Mouse (Mus musculus) CD4-positive, CD25-positive, alpha-beta regulatory T cell, adult 4 months (primary cell): ENCODE measurements around the gene Sel1l2. TPM values are rescaled to one million over a fixed set of nuclear protein-coding genes. Genes with fewer than 3 reads are reported as not detected.
"Not testable (repeated sequence)": the region's sequence is repeated elsewhere in the genome, so short reads cannot be mapped to it uniquely, and the experiment has no call there.

ENCODE experiments used
- ATAC-seq: one replicate; pipeline ENCODE4 v1.8.0; 2017
- polyA plus RNA-seq, 2 experiments: library from polyadenylated mRNA; unstranded; fragments of 100-300 nt; shearing (Covaris generic); gene quantifications; one replicate each; pipeline ENCODE4 v1.2.1; 2017

Gene Sel1l2
- polyA plus RNA-seq, 2 experiments from 2014 or later: not detected

GRCm38 (mm10) chr2:140203756-140204155 lies 185.8 kb downstream of the Sel1l2 start:
- ATAC-seq: no peak

- ATAC-seq: no peak
Observed at GRCm38 (mm10) chr2:140202573-140202972, 186.9 kb downstream of the Sel1l2 start.

- ATAC-seq: no peak
Observed at GRCm38 (mm10) chr2:140200713-140201112, 188.8 kb downstream of the Sel1l2 start.

- not testable (repeated sequence) for ATAC-seq
Observed at GRCm38 (mm10) chr2:140185685-140186210, 203.8 kb downstream of the Sel1l2 start.

Other genes starting within 250 kb of the Sel1l2 start
- gene Gm17374, start 237.7 kb downstream of the Sel1l2 start, polyA plus RNA-seq: not detected
- gene Esf1, start 219.1 kb downstream of the Sel1l2 start, polyA plus RNA-seq: 10 to 100 TPM; 23.9 to 34.9 TPM
- 10 to 100 TPM; 16.4 to 19.7 TPM for gene Ndufaf5, start 219.1 kb downstream of the Sel1l2 start, polyA plus RNA-seq
- gene Macrod2, start 5.6 kb upstream of the Sel1l2 start, polyA plus RNA-seq: not detected